Mouse (Mus musculus): ENCODE measurements around the gene Dot1l. TPM values are rescaled to one million over a fixed set of nuclear protein-coding genes. Genes with fewer than 3 reads are reported as not detected.

The Dot1l gene
- polyA plus RNA-seq, 1 experiment = 18.4 TPM

DNA sequence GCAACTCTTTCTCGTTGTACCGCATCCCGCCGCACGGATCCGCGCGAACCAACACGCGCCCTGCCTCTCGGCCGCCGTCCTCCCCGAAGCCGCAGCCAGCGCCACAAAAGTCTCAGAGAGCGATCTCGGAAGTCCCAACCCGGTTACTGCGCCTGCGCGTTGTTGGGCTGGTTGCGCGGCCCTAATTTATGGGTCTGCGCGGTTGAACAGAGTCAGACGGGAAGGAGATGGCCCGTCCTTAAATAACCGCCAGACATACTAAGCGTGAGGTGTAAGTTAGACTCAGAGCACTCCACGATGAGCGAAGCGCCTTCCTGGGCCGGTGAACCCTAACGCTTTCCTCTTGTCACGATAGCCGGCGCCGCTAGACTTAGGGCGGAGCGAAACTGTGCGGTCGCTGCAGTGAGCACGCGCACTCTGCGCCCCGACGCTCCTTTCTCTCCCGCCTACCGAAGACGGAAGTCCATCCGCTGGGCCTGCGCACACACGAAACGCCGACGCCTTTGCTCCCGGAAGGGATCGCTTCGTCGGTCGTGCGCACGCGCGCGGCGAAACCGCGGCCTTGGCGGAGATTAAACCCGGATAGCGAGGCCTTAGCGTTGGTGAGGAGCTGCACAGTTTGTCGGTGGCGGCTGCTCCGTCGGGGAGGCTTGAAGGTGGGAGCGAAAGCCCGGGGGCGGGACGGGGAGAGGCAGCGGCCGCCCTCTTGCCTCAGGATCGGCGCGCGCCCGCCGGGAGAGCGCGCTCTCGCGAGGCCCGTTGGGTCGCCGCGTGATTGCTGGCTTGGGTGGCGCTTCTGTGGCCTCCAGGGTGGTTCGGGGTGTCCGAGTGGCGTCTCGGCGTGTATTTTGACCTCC is 43.4 kb downstream of the Dot1l start, which contains the start of the genes Sf3a2 and Plekhj1:
Gene Sf3a2 (plus strand): TSS at position 49 of the 857 bp plus-strand sequence.
Gene Plekhj1 (minus strand): TSS at position 477 of the 857 bp plus-strand sequence.
- Histone ChIP-seq H3K4me3 (ENCODE audit: insufficient read depth, low read depth, low read length) (peak within 1 kb of the TSS; percentile 69), H3K36me3 (ENCODE audit: control insufficient read depth, insufficient read depth, low read length) (no peaks in the 10 kb centered on the region), H3K27me3 (replicated peaks; ENCODE audit: control insufficient read depth, insufficient read depth, low read length) (no peaks in the 10 kb centered on the region), H3K4me1 (ENCODE audit: control insufficient read depth, insufficient read depth, low read length) (peaks cover 10% of the 10 kb centered on the region; the same call in 1 of the 2 replicates), H3K27ac (ENCODE audit: insufficient read depth, low read depth, low read length) (peak within 1 kb of the TSS; percentile 97)
- peak; percentile 97 for DNase-seq
- WGBS = under 1% methylated on average over 104 of the region's 104 CpGs
- TF ChIP-seq POLR2A (IDR thresholded peaks at IDR 0.05; ENCODE audit: low read depth, low read length) = no peak
- 0 out of 2 replicates have a peak, but pooled peaks have one; percentile 2 for TF ChIP-seq CTCF (conservative IDR thresholded peaks at IDR 0.05; ENCODE audit: insufficient read depth, insufficient read length, low read depth, low read length)

DNA sequence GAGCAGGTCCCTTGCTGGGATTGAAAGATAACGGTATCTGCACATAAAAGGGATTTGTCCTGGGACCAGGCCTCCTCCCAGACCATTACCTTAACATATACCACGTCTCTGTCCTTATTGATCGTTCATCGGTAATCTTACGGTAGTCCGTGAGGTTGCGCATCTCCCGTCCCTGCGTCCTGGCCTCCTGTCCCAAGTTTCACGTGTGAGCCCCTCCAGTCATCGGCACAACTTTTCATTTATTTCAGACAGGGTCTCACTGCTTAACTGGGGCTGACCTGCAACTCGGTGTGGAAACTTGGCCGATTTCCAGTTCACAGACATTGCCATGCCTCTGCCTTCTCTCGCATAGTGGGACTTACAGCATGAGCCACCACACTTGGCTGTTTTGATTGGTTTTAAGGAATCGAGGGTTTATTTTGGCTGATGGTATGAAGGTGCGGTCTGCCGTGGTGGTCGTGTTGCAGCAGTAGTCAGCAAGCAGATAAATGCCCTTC is 44.1 kb downstream of the Dot1l start:
- H3K27ac ChIP-seq (ENCODE audit: insufficient read depth, low read depth, low read length) = peak overlapping the region; percentile 82
- peaks cover 10% of the 10 kb centered on the region; the same call in 1 of the 2 replicates for H3K4me1 ChIP-seq (ENCODE audit: control insufficient read depth, insufficient read depth, low read length)
- no peak for DNase-seq
- H3K36me3 ChIP-seq (ENCODE audit: control insufficient read depth, insufficient read depth, low read length) = no peaks in the 10 kb centered on the region
- H3K4me3 ChIP-seq (ENCODE audit: insufficient read depth, low read depth, low read length) = peak overlapping the region; percentile 69
- TF ChIP-seq POLR2A (IDR thresholded peaks at IDR 0.05; ENCODE audit: low read depth, low read length) = no peak
- no peak for TF ChIP-seq CTCF (conservative IDR thresholded peaks at IDR 0.05; ENCODE audit: insufficient read depth, insufficient read length, low read depth, low read length)
- under 1% methylated on average over 18 of the region's 18 CpGs for WGBS
- H3K27me3 ChIP-seq (replicated peaks; ENCODE audit: control insufficient read depth, insufficient read depth, low read length) = no peaks in the 10 kb centered on the region

DNA sequence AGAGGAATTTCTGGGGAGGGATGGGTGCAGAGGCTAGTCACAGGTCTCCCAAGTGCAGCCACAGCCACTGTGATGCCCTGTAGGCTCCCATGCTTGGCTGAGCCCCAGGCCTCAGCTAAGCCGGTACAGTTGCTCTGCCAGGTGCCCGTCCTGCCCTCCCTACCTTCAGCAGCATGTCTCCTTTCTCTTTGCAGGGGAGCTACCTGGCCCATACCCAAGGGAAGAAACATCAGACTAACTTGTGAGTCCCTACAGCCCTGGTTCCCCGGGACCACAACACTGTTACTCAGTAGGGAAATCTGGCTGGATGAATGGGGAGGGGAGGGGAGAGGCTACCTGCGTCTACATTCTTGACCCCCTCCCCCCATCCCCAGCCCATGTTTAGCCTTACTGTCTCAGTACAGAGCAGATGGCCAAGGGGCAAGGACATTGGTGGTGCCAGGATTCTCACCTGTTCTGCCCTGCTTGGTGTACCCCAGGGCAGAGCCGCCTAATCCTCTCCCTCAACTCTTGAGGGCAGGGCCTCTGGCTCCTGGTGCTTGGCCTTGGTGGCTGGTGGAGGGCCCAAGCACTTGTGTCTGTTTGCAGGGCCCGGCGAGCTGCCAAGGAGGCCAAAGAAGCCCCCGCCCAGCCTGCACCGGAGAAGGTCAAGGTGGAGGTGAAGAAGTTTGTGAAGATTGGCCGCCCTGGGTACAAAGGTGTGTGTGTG is 47.4 kb downstream of the Dot1l start:
- no peak for TF ChIP-seq CTCF (conservative IDR thresholded peaks at IDR 0.05; ENCODE audit: insufficient read depth, insufficient read length, low read depth, low read length)
- TF ChIP-seq POLR2A (IDR thresholded peaks at IDR 0.05; ENCODE audit: low read depth, low read length) = no peak

DNA sequence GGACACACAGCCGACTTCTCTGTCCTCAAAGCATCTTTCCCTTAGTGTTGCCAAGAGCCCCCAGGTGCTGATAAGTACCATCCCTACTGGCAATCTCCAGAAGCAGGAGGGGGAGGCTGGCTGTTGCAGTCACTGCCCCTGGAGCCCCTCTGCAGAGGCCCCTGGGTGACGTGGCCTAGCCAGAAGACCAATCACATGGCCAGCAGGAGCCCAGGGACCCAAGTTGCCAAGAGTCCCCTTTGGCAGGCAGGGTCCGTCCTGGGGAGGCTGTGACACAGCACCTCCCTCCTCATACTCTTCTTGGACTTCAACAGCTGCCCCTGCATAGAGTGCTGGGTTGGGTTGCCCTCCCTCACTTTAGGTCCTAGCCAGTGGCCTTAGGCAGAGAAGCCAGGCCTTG is 48.0 kb downstream of the Dot1l start:
- WGBS = 85% methylated on average over 3 of the region's 3 CpGs
- no peak for DNase-seq
- Histone ChIP-seq H3K4me3 (ENCODE audit: insufficient read depth, low read depth, low read length) (no peak overlapping the region), H3K4me1 (ENCODE audit: control insufficient read depth, insufficient read depth, low read length) (peaks cover 11% of the 10 kb centered on the region; the same call in 1 of the 2 replicates), H3K27ac (ENCODE audit: insufficient read depth, low read depth, low read length) (no peak overlapping the region), H3K27me3 (replicated peaks; ENCODE audit: control insufficient read depth, insufficient read depth, low read length) (no peaks in the 10 kb centered on the region), H3K36me3 (ENCODE audit: control insufficient read depth, insufficient read depth, low read length) (no peaks in the 10 kb centered on the region)
- TF ChIP-seq POLR2A (IDR thresholded peaks at IDR 0.05; ENCODE audit: low read depth, low read length) (no peak), CTCF (conservative IDR thresholded peaks at IDR 0.05; ENCODE audit: insufficient read depth, insufficient read length, low read depth, low read length) (no peak)

More for the DNA sequence above, 47.4 kb downstream of the Dot1l start:
- 76% methylated on average over 10 of the region's 10 CpGs for WGBS
- Histone ChIP-seq H3K36me3 (ENCODE audit: control insufficient read depth, insufficient read depth, low read length) (no peaks in the 10 kb centered on the region), H3K27ac (ENCODE audit: insufficient read depth, low read depth, low read length) (no peak overlapping the region), H3K27me3 (replicated peaks; ENCODE audit: control insufficient read depth, insufficient read depth, low read length) (no peaks in the 10 kb centered on the region), H3K4me3 (ENCODE audit: insufficient read depth, low read depth, low read length) (no peak overlapping the region), H3K4me1 (ENCODE audit: control insufficient read depth, insufficient read depth, low read length) (peaks cover 7% of the 10 kb centered on the region; the same call in 1 of the 2 replicates)
- no peak for DNase-seq

DNA sequence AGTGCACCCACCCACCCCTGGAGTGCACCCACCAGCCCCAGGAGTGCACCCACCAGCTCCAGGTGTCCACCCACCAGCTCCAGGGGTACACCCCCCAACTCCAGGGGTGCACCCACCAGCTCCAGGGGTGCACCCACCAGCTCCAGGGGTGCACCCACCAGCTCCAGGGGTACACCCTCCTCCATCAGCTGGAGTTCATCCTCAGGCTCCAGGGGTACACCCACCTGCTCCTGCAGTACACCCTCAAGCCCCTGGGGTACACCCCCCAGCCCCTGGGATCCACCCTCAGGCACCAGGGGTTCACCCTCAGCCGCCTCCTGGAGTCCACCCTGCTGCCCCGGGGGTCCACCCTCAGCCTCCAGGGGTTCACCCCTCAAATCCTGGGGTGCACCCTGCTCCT is 49.3 kb downstream of the Dot1l start:
- no peak for DNase-seq
- Histone ChIP-seq H3K4me3 (ENCODE audit: insufficient read depth, low read depth, low read length) (no peak overlapping the region), H3K36me3 (ENCODE audit: control insufficient read depth, insufficient read depth, low read length) (no peaks in the 10 kb centered on the region), H3K4me1 (ENCODE audit: control insufficient read depth, insufficient read depth, low read length) (peaks cover 10% of the 10 kb centered on the region; the same call in 1 of the 2 replicates), H3K27me3 (replicated peaks; ENCODE audit: control insufficient read depth, insufficient read depth, low read length) (no peaks in the 10 kb centered on the region), H3K27ac (ENCODE audit: insufficient read depth, low read depth, low read length) (no peak overlapping the region)
- 97% methylated on average over 2 of the region's 2 CpGs for WGBS
- TF ChIP-seq POLR2A (IDR thresholded peaks at IDR 0.05; ENCODE audit: low read depth, low read length) = no peak
- TF ChIP-seq CTCF (conservative IDR thresholded peaks at IDR 0.05; ENCODE audit: insufficient read depth, insufficient read length, low read depth, low read length) = no peak

DNA sequence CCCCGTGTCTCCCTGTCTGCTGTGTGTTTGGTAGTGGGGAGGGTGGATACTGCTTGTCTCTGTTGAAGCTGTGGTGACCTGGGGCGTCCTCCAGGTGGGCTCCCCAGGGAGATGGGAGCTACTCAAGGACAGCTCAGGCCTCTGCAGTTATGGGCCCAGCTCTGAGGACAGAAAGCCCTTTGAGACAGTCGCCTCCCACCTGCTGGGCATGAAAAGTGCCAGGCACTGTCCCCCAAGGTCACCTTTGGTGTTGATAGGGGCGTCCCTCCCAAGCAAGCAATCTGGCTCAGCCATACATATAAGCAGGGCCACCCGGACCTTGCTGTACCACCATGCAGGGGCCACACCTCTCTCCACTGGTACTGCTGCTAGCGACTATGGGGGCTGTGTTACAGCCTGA is 49.9 kb downstream of the Dot1l start, which contains the start of gene Amh:
Gene Amh (plus strand): TSS at position 328 of the 400 bp plus-strand sequence.
- peaks cover 6% of the 10 kb centered on the region; the same call in 1 of the 2 replicates for H3K4me1 ChIP-seq (ENCODE audit: control insufficient read depth, insufficient read depth, low read length)
- no peak for DNase-seq
- no peak within 1 kb of the TSS for H3K4me3 ChIP-seq (ENCODE audit: insufficient read depth, low read depth, low read length)
- H3K27me3 ChIP-seq (replicated peaks; ENCODE audit: control insufficient read depth, insufficient read depth, low read length) = no peaks in the 10 kb centered on the region
- no peak within 1 kb of the TSS for H3K27ac ChIP-seq (ENCODE audit: insufficient read depth, low read depth, low read length)
- WGBS = 76% methylated on average over 6 of the region's 6 CpGs
- H3K36me3 ChIP-seq (ENCODE audit: control insufficient read depth, insufficient read depth, low read length) = no peaks in the 10 kb centered on the region
- no peak for TF ChIP-seq POLR2A (IDR thresholded peaks at IDR 0.05; ENCODE audit: low read depth, low read length)
- no peak for TF ChIP-seq CTCF (conservative IDR thresholded peaks at IDR 0.05; ENCODE audit: insufficient read depth, insufficient read length, low read depth, low read length)

All from kidney, adult 2 months (tissue).